Comparison of ENCODE assay signal across 16 mouse cellular contexts in the genomic region with DNA sequence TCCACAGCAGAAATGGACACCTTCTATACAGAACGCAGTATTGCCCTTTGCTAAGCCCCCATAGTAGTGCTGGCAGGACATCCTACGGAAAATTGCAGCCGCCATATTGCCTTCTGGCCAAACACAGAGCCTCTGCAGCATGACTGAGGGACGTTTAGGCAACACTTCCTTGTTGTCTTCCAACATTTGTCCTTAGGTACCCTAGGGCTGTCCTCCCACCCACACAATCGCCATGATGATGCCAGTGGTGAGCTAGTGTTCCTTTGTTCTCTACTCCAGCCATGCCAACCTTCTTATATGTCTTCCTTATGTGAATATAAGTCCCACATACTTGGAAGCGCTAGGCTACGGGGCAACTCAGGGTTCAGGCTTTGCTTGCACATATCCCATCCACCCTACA.
"Had no signal": no experiment of that assay in that cellular context is flagged by ENCODE, and none has a peak within 500 bp of the region (broad histone marks: within the 10 kb centered on the region; RNA-seq: fewer than 3 reads in every experiment).

No protein-coding gene starts in this region.

- H3K36me3 ChIP-seq: neural tube, embryonic 13.5 days; neural tube, embryonic 15.5 days; stomach, embryonic 15.5 days had no signal

- DNase-seq: retina, postnatal 1 day; right cerebral cortex, adult 18-20 months; right cerebral cortex, postnatal 14 days; right cerebral cortex, postnatal 25 days; right cerebral cortex, postnatal 4 days; spleen, adult 18-20 months; thymus, adult 18-20 months; thymus, adult 2 months; thymus, postnatal 14 days; thymus, postnatal 25 days; thymus, postnatal 36 days; thymus, postnatal 4 days had no signal

- H3K9me3 ChIP-seq: neural tube, embryonic 13.5 days; neural tube, embryonic 15.5 days; stomach, embryonic 15.5 days had no signal

- H3K4me3 ChIP-seq: neural tube, embryonic 13.5 days; neural tube, embryonic 15.5 days; stomach, embryonic 15.5 days had no signal

- H3K4me1 ChIP-seq: neural tube, embryonic 13.5 days; neural tube, embryonic 15.5 days; stomach, embryonic 15.5 days had no signal

- H3K27ac ChIP-seq: neural tube, embryonic 13.5 days; neural tube, embryonic 15.5 days; stomach, embryonic 15.5 days; stomach, postnatal 0 days had no signal

- H3K27me3 ChIP-seq: neural tube, embryonic 13.5 days; neural tube, embryonic 15.5 days; stomach, embryonic 15.5 days had no signal
